10 mouse cellular contexts compared by ENCODE assay signal in genomic region chr6:135748412-135749076, GRCm38 (mm10).
DNase-seq lines count a peak whose midpoint lies in the region; ATAC-seq lines count a peak whose summit lies in the region.
"Had no signal": no experiment of that assay in that cellular context is flagged by ENCODE, and none has a peak within 500 bp of the region (broad histone marks: within the 10 kb centered on the region; RNA-seq: fewer than 3 reads in every experiment).

No protein-coding gene starts in this region.

- 70% methylated on average over 6 of the region's 7 CpGs for WGBS in liver, embryonic 11.5 days
- WGBS in forebrain, embryonic 12.5 days = 46% methylated on average over 5 of the region's 7 CpGs
- 62% methylated on average over 6 of the region's 7 CpGs for WGBS in liver, embryonic 16.5 days (ENCODE audit: insufficient replicate concordance)

- DNase-seq in liver = peak; percentile 9
- DNase-seq in liver, embryonic 11.5 days (ENCODE audit: low spot score) = no peak
- peak; percentile 20 for DNase-seq in retina, postnatal 1 day
- no peak for DNase-seq in adrenal gland, postnatal 14 days
- no peak for DNase-seq in gastrocnemius, adult 8-10 months (ENCODE audit: low spot score in 2 of 2)
- DNase-seq in kidney, adult 18-20 months = no peak
- DNase-seq: cerebellum, adult 9-10 months; lung, embryonic 14.5 days had no signal

- H3K36me3 ChIP-seq in liver, embryonic 11.5 days (ENCODE audit: control insufficient read depth, insufficient read depth, low read length) = no peaks in the 10 kb centered on the region
- H3K36me3 ChIP-seq in forebrain, embryonic 12.5 days (replicated peaks) = no peaks in the 10 kb centered on the region
- H3K36me3 ChIP-seq in liver, embryonic 16.5 days (ENCODE audit: control insufficient read depth, insufficient read depth) = no peaks in the 10 kb centered on the region

- H3K4me3 ChIP-seq in liver, embryonic 11.5 days (ENCODE audit: low read depth, low read length) = no peak overlapping the region
- H3K4me3 ChIP-seq in forebrain, embryonic 12.5 days (replicated peaks) = no peak overlapping the region
- no peak overlapping the region for H3K4me3 ChIP-seq in liver, embryonic 16.5 days (ENCODE audit: low read depth, low read length)

- H3K27me3 ChIP-seq in liver, embryonic 11.5 days (replicated peaks; ENCODE audit: control insufficient read depth, insufficient read depth, low read length) = no peaks in the 10 kb centered on the region
- H3K27me3 ChIP-seq in forebrain, embryonic 12.5 days = no peaks in the 10 kb centered on the region
- no peaks in the 10 kb centered on the region for H3K27me3 ChIP-seq in liver, embryonic 16.5 days (ENCODE audit: control insufficient read depth, insufficient read depth, low read depth, low read length)

- no peak overlapping the region for H3K4me2 ChIP-seq in liver, embryonic 11.5 days
- H3K4me2 ChIP-seq in forebrain, embryonic 12.5 days = no peak overlapping the region
- no peak overlapping the region for H3K4me2 ChIP-seq in liver, embryonic 16.5 days (ENCODE audit: low read depth, low read length)
- H3K4me2 ChIP-seq: lung, embryonic 14.5 days had no signal

- H3K4me1 ChIP-seq in liver, embryonic 11.5 days (replicated peaks; ENCODE audit: control insufficient read depth, insufficient read depth, low read length) = no peaks in the 10 kb centered on the region
- H3K4me1 ChIP-seq in forebrain, embryonic 12.5 days = peaks cover 11% of the 10 kb centered on the region
- H3K4me1 ChIP-seq in liver, embryonic 16.5 days (ENCODE audit: control insufficient read depth, low read depth, low read length) = no peaks in the 10 kb centered on the region

- H3K9me3 ChIP-seq in liver, embryonic 11.5 days (ENCODE audit: control insufficient read depth, low read length) = no peaks in the 10 kb centered on the region
- no peaks in the 10 kb centered on the region for H3K9me3 ChIP-seq in forebrain, embryonic 12.5 days
- H3K9me3 ChIP-seq in liver, embryonic 16.5 days (replicated peaks; ENCODE audit: control insufficient read depth, low read length) = no peaks in the 10 kb centered on the region

- H3K27ac ChIP-seq in liver, embryonic 11.5 days (ENCODE audit: low read depth, low read length) = no peak overlapping the region
- peak overlapping the region; percentile 66 for H3K27ac ChIP-seq in forebrain, embryonic 12.5 days
- H3K27ac ChIP-seq in liver, embryonic 16.5 days (ENCODE audit: low read length) = no peak overlapping the region

- no peak overlapping the region for H3K9ac ChIP-seq in liver, embryonic 11.5 days (ENCODE audit: low read depth, low read length)
- no peak overlapping the region for H3K9ac ChIP-seq in forebrain, embryonic 12.5 days
- no peak overlapping the region for H3K9ac ChIP-seq in liver, embryonic 16.5 days (ENCODE audit: low read depth, low read length)
- H3K9ac ChIP-seq: lung, embryonic 14.5 days had no signal

- no peak for ATAC-seq in liver, embryonic 11.5 days (replicated peaks; ENCODE audit: low FRiP score)
- peak; percentile 77 for ATAC-seq in forebrain, embryonic 12.5 days (ENCODE audit: low FRiP score)
- 0 out of 2 replicates have a peak, but pooled peaks have one; percentile 24 for ATAC-seq in liver, embryonic 16.5 days (ENCODE audit: low read depth)

Comparison
In these comparisons a context has a peak if more than half of its experiments do, and no peak if none do; other contexts are left out.
1. DNase-seq: peak in liver (single experiment) and retina, postnatal 1 day (single experiment); none in liver, embryonic 11.5 days (single experiment), adrenal gland, postnatal 14 days (single experiment), gastrocnemius, adult 8-10 months (0 of 2) and kidney, adult 18-20 months (single experiment).